Mouse (Mus musculus): ENCODE results near the gene Fam57b.

DNA sequence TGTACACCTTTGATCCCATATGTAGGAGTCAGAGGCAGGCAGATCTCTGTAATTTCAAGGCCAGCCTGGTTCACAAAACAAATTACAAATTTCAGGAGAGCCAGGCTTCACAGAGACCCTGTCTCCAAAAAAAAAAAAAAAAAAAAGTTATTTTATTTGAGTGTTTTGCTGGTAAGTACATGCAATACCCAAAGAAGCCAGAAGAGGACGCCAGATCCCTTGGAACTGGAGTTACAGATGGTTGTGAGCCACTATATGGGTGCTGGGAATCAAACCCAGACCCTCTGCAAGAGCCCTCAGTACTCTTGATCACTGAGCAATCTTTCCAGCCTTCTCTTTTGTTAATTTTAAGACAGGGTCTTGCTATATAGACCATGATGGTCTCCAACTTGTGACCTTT lies 21.4 kb downstream of the Fam57b start:
- no peak for TF ChIP-seq POLR2A (IDR thresholded peaks at IDR 0.05; ENCODE audit: insufficient read length, low read depth)
- TF ChIP-seq TCF3 (IDR thresholded peaks at IDR 0.05; ENCODE audit: insufficient read length, low read depth): no peak
- TF ChIP-seq MYOG (IDR thresholded peaks at IDR 0.05; ENCODE audit: control insufficient read depth in 1 of 3, insufficient read depth in 1 of 3, insufficient read length in 2 of 3, low read depth in 2 of 3): no peak
- TF ChIP-seq TCF12 (IDR thresholded peaks at IDR 0.05; ENCODE audit: insufficient read depth, poor library complexity, severe bottlenecking): no peak
- no peak for TF ChIP-seq USF1 (IDR thresholded peaks at IDR 0.05; ENCODE audit: low read depth)
- TF ChIP-seq E2F4 (IDR thresholded peaks at IDR 0.05; ENCODE audit: insufficient read depth): no peak
- TF ChIP-seq REST (IDR thresholded peaks at IDR 0.05; ENCODE audit: insufficient read depth, insufficient read length): no peak

Measured in myocyte (in vitro differentiated cells).